Mouse (Mus musculus) stomach, postnatal 0 days (tissue): ENCODE data around the gene Comt.

Experiments
- CTCF ChIP-seq: IDR thresholded peaks from 2 replicates; pipeline ENCODE4 v1.5.1; 2016; ENCODE audit warnings: antibody characterized with exemption, low read depth, mild to moderate bottlenecking, moderate library complexity
- EP300 ChIP-seq: optimal IDR thresholded peaks from 2 replicates; pipeline ENCODE3; 2016; ENCODE audit warnings: antibody characterized with exemption

- TF ChIP-seq EP300 (no peak), CTCF (no peak)
Observed at GRCm38 (mm10) chr16:18462598-18462997, 35.9 kb upstream of the Comt start.
